Mouse (Mus musculus) brain, adult 10 weeks (tissue): ENCODE data around the gene Slc46a2. TPM values are rescaled to one million over a fixed set of nuclear protein-coding genes. Genes with fewer than 3 reads are reported as not detected.

ENCODE experiments used
- polyA plus RNA-seq: library from polyadenylated mRNA; stranded (reverse); fragments of 350-450 nt; fragmentation: Illumina TruSeq; extraction: RNeasy Lipid Tissue Mini Kit (QIAGEN cat#74804); gene quantifications from one replicate; pipeline ENCODE4 v1.2.3, GENCODE M21; 2015; ENCODE audit warnings: low read depth, low replicate concordance

Gene Slc46a2
- polyA plus RNA-seq: not detected

GRCm38 (mm10) chr4:59914608-59915403 lies at the start of gene Slc46a2:
Gene Slc46a2, minus strand, starts transcription at chr4:59915056.

GRCm38 (mm10) chr4:59963405-59964344 lies 48.8 kb upstream of the Slc46a2 start, which contains the start of gene Mup6:
Gene Mup6, plus strand, starts transcription at chr4:59964294.

GRCm38 (mm10) chr4:59960610-59961009 lies 45.8 kb upstream of the Slc46a2 start, which contains the start of gene Mup4:
Gene Mup4, minus strand, starts transcription at chr4:59960710.

Other genes starting within 250 kb of the Slc46a2 start
- gene Inip, start 113.5 kb downstream of the Slc46a2 start, polyA plus RNA-seq: 29.2 TPM
- 17.8 TPM for gene Snx30, start 109.2 kb downstream of the Slc46a2 start, polyA plus RNA-seq
- not detected for gene Mup4, start 45.7 kb upstream of the Slc46a2 start, polyA plus RNA-seq
- not detected for gene Mup6, start 49.2 kb upstream of the Slc46a2 start, polyA plus RNA-seq
- not detected for gene Mup7, start 155.4 kb upstream of the Slc46a2 start, polyA plus RNA-seq
- not detected for gene Mup2, start 239.2 kb upstream of the Slc46a2 start, polyA plus RNA-seq